Mouse (Mus musculus): Measurements from ENCODE around the gene Fam213b. TPM values are rescaled to one million over a fixed set of nuclear protein-coding genes. Genes with fewer than 3 reads are reported as not detected.
A peak's percentile ranks its signal among the peaks of the same experiment; 100 is the strongest.

Gene Fam213b
- polyA plus RNA-seq, 1 experiment from 2014 or later = 29.1 TPM

DNA sequence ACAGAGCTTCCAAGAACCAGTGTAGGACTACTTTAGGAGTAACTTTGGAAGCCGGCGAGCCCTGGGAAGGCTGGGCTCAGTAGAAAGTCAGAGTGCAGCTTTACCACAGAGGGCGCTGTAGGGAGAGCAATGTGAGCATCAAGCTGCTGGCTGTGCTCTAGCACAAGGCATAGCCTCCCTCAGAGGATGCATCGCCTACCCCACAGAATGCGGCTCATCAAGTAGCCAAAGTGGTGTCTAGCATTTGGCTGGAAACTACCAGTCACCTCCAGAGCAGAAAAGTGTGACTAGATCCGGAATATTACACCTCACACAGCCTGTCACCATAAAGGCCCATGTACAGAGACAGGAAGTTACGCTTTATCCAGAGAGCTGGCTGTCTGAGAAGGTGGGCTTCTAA, 36.9 kb upstream of the Fam213b start:
- Histone ChIP-seq H3K36me3 (no peaks in the 10 kb centered on the region), H3K4me1 (no peaks in the 10 kb centered on the region), H3K27ac (no peak overlapping the region), H3K27me3 (replicated peaks) (no peaks in the 10 kb centered on the region), H3K9ac (no peak overlapping the region), H3K9me3 (no peaks in the 10 kb centered on the region), H3K4me2 (no peak overlapping the region), H3K4me3 (replicated peaks) (no peak overlapping the region)
- ATAC-seq (ENCODE audit: insufficient read depth, low FRiP score, low read depth) = no peak
- WGBS = 76% methylated on average over 7 of the region's 7 CpGs

- Histone ChIP-seq H3K27ac (no peak overlapping the region), H3K36me3 (no peaks in the 10 kb centered on the region), H3K4me1 (no peaks in the 10 kb centered on the region), H3K9ac (no peak overlapping the region), H3K4me2 (no peak overlapping the region), H3K27me3 (replicated peaks) (no peaks in the 10 kb centered on the region), H3K4me3 (replicated peaks) (no peak overlapping the region), H3K9me3 (no peaks in the 10 kb centered on the region)
- ATAC-seq (ENCODE audit: insufficient read depth, low FRiP score, low read depth) = no peak
- WGBS = 88% methylated on average over 2 of the region's 2 CpGs
Measured at GRCm38 (mm10) chr4:154934800-154935199, 35.9 kb upstream of the Fam213b start.

GRCm38 (mm10) chr4:154933306-154933907, 34.5 kb upstream of the Fam213b start:
- no peak overlapping the region for H3K9ac ChIP-seq
- no peak overlapping the region for H3K27ac ChIP-seq
- no peaks in the 10 kb centered on the region for H3K36me3 ChIP-seq
- H3K9me3 ChIP-seq = no peaks in the 10 kb centered on the region
- no peak overlapping the region for H3K4me3 ChIP-seq (replicated peaks)
- WGBS = 56% methylated on average over 13 of the region's 13 CpGs
- no peak for ATAC-seq (ENCODE audit: insufficient read depth, low FRiP score, low read depth)
- H3K27me3 ChIP-seq (replicated peaks) = no peaks in the 10 kb centered on the region
- H3K4me1 ChIP-seq = peaks cover 3% of the 10 kb centered on the region; the same call in 1 of the 2 replicates
- no peak overlapping the region for H3K4me2 ChIP-seq

GRCm38 (mm10) chr4:154929088-154929660, 30.2 kb upstream of the Fam213b start:
- peak; percentile 72; the same call in 1 of the 2 replicates for ATAC-seq (ENCODE audit: insufficient read depth, low FRiP score, low read depth)
- no peak overlapping the region for H3K4me2 ChIP-seq
- no peak overlapping the region for H3K4me3 ChIP-seq (replicated peaks)
- no peak overlapping the region for H3K9ac ChIP-seq
- H3K4me1 ChIP-seq = peaks cover 16% of the 10 kb centered on the region
- H3K9me3 ChIP-seq = no peaks in the 10 kb centered on the region
- H3K36me3 ChIP-seq = no peaks in the 10 kb centered on the region
- peak overlapping the region; percentile 36; the same call in 1 of the 2 replicates for H3K27ac ChIP-seq
- WGBS = 74% methylated on average over 12 of the region's 12 CpGs
- no peaks in the 10 kb centered on the region for H3K27me3 ChIP-seq (replicated peaks)

DNA sequence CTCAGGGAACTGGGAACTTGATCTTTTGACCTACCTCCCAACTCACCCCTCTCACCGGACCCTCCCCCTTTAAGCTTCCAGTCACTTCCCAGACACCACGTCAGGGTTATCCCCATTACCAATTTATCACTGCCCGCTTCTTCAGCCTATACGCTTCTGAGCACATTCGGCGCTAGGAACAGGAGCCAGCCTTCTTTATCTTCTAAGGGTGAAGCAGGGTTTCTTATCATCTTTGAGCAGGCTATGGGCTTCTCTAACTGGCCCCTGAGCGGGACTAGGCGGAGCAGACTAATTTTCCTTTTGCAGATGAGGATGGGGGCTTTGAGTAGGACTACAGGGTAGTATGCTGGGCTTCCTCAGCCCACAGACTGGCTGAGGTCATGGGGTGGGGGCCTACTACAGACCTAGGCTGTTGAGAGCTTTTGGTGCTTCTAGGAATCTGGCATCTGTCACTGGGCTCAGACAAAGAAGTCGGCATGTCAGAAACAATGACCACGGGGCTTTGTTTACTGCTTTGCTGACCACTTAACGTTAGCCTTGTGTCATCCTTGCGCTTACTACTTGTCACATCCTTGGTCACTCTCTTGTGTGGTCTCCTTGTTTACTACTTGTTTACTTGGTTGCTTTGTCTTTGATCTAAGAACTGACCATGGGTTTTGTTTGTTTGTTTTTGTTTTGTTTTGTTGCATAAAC, 29.6 kb upstream of the Fam213b start, which contains the start of gene Tnfrsf14:
Tnfrsf14 (minus strand) TSS at position 169 of the 693 bp plus-strand sequence.
- no peaks in the 10 kb centered on the region for H3K9me3 ChIP-seq
- peak within 1 kb of the TSS; percentile 33 for H3K4me3 ChIP-seq (replicated peaks)
- peak within 1 kb of the TSS; percentile 16; the same call in 1 of the 2 replicates for H3K9ac ChIP-seq
- H3K27ac ChIP-seq = peak within 1 kb of the TSS; percentile 79
- peak; percentile 86 for ATAC-seq (ENCODE audit: insufficient read depth, low FRiP score, low read depth)
- H3K36me3 ChIP-seq = no peaks in the 10 kb centered on the region
- WGBS = 25% methylated on average over 12 of the region's 12 CpGs
- peak within 1 kb of the TSS; percentile 49 for H3K4me2 ChIP-seq
- H3K4me1 ChIP-seq = peaks cover 16% of the 10 kb centered on the region
- no peaks in the 10 kb centered on the region for H3K27me3 ChIP-seq (replicated peaks)

GRCm38 (mm10) chr4:154927899-154928337, 29.0 kb upstream of the Fam213b start:
- ATAC-seq (ENCODE audit: insufficient read depth, low FRiP score, low read depth) = peak; percentile 83
- H3K9ac ChIP-seq = peak overlapping the region; percentile 16; the same call in 1 of the 2 replicates
- no peaks in the 10 kb centered on the region for H3K36me3 ChIP-seq

DNA sequence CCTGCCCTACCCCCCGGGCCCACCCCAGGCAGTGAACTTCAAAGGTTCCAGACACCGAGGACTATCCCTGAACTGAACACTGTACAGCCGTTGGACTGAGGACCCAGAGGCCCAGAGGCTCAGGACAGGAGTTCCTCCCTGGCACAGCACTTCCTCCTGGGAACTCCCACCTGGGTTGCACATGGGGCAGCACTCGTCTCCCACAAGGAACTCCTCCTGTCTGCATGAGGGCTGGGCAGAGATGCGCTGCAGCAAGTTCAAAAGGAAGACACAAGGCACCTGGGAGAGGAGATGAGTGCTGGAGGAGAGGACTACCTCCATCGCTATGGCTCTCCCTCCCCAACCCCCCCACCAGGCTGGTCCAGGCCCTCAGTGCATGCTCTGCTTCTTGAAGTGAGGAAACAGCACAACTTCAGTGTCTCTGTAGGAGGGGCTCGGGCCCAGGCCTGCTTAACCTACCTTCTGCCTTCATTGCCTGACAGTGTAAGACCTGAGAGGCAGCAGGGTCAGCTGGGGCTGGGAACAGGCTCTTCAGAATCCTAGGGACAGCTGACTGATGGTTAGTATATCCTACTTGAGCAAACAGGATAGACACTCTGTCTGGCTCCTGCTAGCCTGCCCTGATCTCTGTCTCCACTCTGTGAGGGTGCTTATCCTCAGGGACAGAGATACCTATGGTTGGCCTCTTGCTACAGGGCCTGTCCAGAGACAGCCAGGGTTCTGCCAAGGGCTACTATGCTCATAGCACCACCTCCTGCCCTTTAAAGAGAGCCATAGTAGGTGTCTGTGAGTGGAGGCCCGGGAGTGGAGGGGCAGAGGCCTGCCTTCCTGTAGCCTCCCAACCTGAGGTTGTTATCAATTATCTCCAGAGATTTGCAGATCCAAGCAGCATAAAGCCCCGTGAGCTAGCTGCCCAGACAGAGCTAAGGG, 28.3 kb upstream of the Fam213b start:
- WGBS = 56% methylated on average over 9 of the region's 9 CpGs
- Histone ChIP-seq H3K9ac (peak overlapping the region; percentile 16; the same call in 1 of the 2 replicates), H3K4me2 (peak overlapping the region; percentile 49), H3K9me3 (no peaks in the 10 kb centered on the region), H3K4me1 (peaks cover 16% of the 10 kb centered on the region), H3K36me3 (no peaks in the 10 kb centered on the region), H3K4me3 (replicated peaks) (peak overlapping the region; percentile 33), H3K27ac (peak overlapping the region; percentile 79), H3K27me3 (replicated peaks) (no peaks in the 10 kb centered on the region)
- peak; percentile 28; the same call in 1 of the 2 replicates for ATAC-seq (ENCODE audit: insufficient read depth, low FRiP score, low read depth)

More at GRCm38 (mm10) chr4:154927899-154928337, 29.0 kb upstream of the Fam213b start:
- peak overlapping the region; percentile 33 for H3K4me3 ChIP-seq (replicated peaks)
- H3K9me3 ChIP-seq = no peaks in the 10 kb centered on the region
- H3K4me2 ChIP-seq = peak overlapping the region; percentile 49
- peak overlapping the region; percentile 79 for H3K27ac ChIP-seq
- WGBS = 26% methylated on average over 5 of the region's 5 CpGs
- peaks cover 16% of the 10 kb centered on the region for H3K4me1 ChIP-seq
- no peaks in the 10 kb centered on the region for H3K27me3 ChIP-seq (replicated peaks)

DNA sequence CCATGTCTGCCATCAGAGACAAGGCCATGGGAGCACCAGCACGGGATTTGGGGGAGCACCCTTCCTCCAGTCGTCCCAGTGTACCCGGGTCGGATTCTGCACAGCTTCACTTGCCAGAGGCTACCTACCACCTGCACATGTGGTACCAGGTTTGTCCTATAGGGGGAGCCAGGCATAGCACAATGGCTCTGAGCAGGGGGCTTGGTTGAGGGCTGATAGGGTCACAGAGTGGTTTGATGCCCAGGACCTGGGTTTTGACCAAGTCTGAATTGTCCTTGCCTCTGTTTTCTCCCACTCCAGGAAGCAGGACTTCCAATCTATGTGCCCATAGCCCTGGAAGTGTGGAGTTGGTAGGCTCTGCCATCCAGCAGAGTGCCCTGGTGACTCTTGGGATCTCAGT, 26.5 kb upstream of the Fam213b start:
- H3K4me1 ChIP-seq = peaks cover 16% of the 10 kb centered on the region
- no peak overlapping the region for H3K9ac ChIP-seq
- H3K4me2 ChIP-seq = no peak overlapping the region
- 57% methylated on average over 4 of the region's 4 CpGs for WGBS
- H3K4me3 ChIP-seq (replicated peaks) = no peak overlapping the region
- H3K36me3 ChIP-seq = no peaks in the 10 kb centered on the region
- H3K27me3 ChIP-seq (replicated peaks) = no peaks in the 10 kb centered on the region
- no peak for ATAC-seq (ENCODE audit: insufficient read depth, low FRiP score, low read depth)
- H3K27ac ChIP-seq = no peak overlapping the region
- no peaks in the 10 kb centered on the region for H3K9me3 ChIP-seq

- Histone ChIP-seq H3K9me3 (no peaks in the 10 kb centered on the region), H3K9ac (no peak overlapping the region), H3K4me3 (replicated peaks) (no peak overlapping the region), H3K27me3 (replicated peaks) (no peaks in the 10 kb centered on the region), H3K4me2 (no peak overlapping the region), H3K27ac (no peak overlapping the region), H3K4me1 (peaks cover 10% of the 10 kb centered on the region), H3K36me3 (no peaks in the 10 kb centered on the region)
- WGBS = 79% methylated on average over 5 of the region's 5 CpGs
- ATAC-seq (ENCODE audit: insufficient read depth, low FRiP score, low read depth) = no peak
Measured at GRCm38 (mm10) chr4:154922931-154923330, 24.0 kb upstream of the Fam213b start.

DNA sequence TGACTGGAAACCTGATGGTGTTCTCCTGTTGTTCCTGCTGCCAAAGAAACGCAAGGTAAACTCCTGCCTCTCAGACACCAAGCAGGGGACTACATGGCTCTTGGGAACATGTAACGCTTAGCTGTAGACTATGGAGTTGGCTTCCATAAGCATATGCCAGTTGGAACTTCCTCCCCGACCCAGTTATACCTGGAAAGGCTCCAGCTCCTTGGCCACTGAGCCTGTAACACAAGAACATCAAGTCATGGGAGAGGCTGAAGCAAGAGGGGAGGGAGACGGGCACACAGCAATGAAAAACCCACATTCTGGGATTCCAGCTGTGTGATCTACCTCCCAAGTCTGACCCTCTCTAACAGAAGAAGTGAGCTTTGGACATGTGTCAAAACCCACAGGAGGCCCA, 23.4 kb upstream of the Fam213b start:
- no peak for ATAC-seq (ENCODE audit: insufficient read depth, low FRiP score, low read depth)
- 82% methylated on average over 4 of the region's 4 CpGs for WGBS

GRCm38 (mm10) chr4:154916662-154917061, 17.7 kb upstream of the Fam213b start:
- no peak overlapping the region for H3K4me3 ChIP-seq (replicated peaks)
- H3K27ac ChIP-seq = no peak overlapping the region
- ATAC-seq (ENCODE audit: insufficient read depth, low FRiP score, low read depth) = no peak
- no peaks in the 10 kb centered on the region for H3K36me3 ChIP-seq
- H3K27me3 ChIP-seq (replicated peaks) = no peaks in the 10 kb centered on the region
- H3K4me1 ChIP-seq = no peaks in the 10 kb centered on the region
- no peak overlapping the region for H3K9ac ChIP-seq
- H3K4me2 ChIP-seq = no peak overlapping the region
- 77% methylated on average over 4 of the region's 4 CpGs for WGBS
- no peaks in the 10 kb centered on the region for H3K9me3 ChIP-seq

More for the DNA sequence above, 23.4 kb upstream of the Fam213b start:
- Histone ChIP-seq H3K4me1 (0 out of 2 replicates have a peak, but pooled peaks cover 4% of the 10 kb centered on the region), H3K36me3 (no peaks in the 10 kb centered on the region), H3K27ac (no peak overlapping the region), H3K4me3 (replicated peaks) (no peak overlapping the region), H3K4me2 (no peak overlapping the region), H3K9ac (no peak overlapping the region), H3K9me3 (no peaks in the 10 kb centered on the region), H3K27me3 (replicated peaks) (no peaks in the 10 kb centered on the region)
